Mouse (Mus musculus): ENCODE measurements around the gene Dync2h1.
"Not testable (repeated sequence)": the region's sequence is repeated elsewhere in the genome, so short reads cannot be mapped to it uniquely, and the experiment has no call there.

The Dync2h1 gene

GRCm38 (mm10) chr9:7184172-7184896, at the start of gene Dync2h1, which contains the start of gene Dcun1d5:
Gene Dync2h1, minus strand, starts transcription at chr9:7184446.
Gene Dcun1d5, plus strand, starts transcription at chr9:7184520.
- in situ Hi-C loops (cut with MboI; ENCODE audit: low pct_unique_long_range_greater_than_20kb in 1 of 2, low sequenced_read_pairs in 2 of 2, unreplicated experiment in 1 of 2) = no loop called here

- in situ Hi-C loops (cut with MboI; ENCODE audit: low pct_unique_long_range_greater_than_20kb in 1 of 2, low sequenced_read_pairs in 2 of 2, unreplicated experiment in 1 of 2) = loop anchor here in 1 of 2 experiments (10.0 kb wide), 1 partner anchor 373 kb away; no protein-coding TSS in a partner anchor
These were observed 37.2 kb upstream of the Dync2h1 start for GRCm38 (mm10) chr9:7221460-7221859.

GRCm38 (mm10) chr9:7221024-7221423, 36.8 kb upstream of the Dync2h1 start:
- in situ Hi-C loops (cut with MboI; ENCODE audit: low pct_unique_long_range_greater_than_20kb in 1 of 2, low sequenced_read_pairs in 2 of 2, unreplicated experiment in 1 of 2) = loop anchor here in 1 of 2 experiments (10.0 kb wide), 1 partner anchor 374 kb away; no protein-coding TSS in a partner anchor

GRCm38 (mm10) chr9:7216240-7216639, 32.0 kb upstream of the Dync2h1 start:
- in situ Hi-C loops (cut with MboI; ENCODE audit: low pct_unique_long_range_greater_than_20kb in 1 of 2, low sequenced_read_pairs in 2 of 2, unreplicated experiment in 1 of 2) = no loop called here

- in situ Hi-C loops (cut with MboI; ENCODE audit: low pct_unique_long_range_greater_than_20kb in 1 of 2, low sequenced_read_pairs in 2 of 2, unreplicated experiment in 1 of 2) = not testable (repeated sequence)
These were observed 6.4 kb upstream of the Dync2h1 start for GRCm38 (mm10) chr9:7190694-7191093.

GRCm38 (mm10) chr9:7184897-7185291, 648 bp upstream of the Dync2h1 start:
- in situ Hi-C loops (cut with MboI; ENCODE audit: low pct_unique_long_range_greater_than_20kb in 1 of 2, low sequenced_read_pairs in 2 of 2, unreplicated experiment in 1 of 2) = no loop called here

- in situ Hi-C loops (cut with MboI; ENCODE audit: low pct_unique_long_range_greater_than_20kb in 1 of 2, low sequenced_read_pairs in 2 of 2, unreplicated experiment in 1 of 2) = no loop called here
These were observed 7.3 kb downstream of the Dync2h1 start for GRCm38 (mm10) chr9:7176618-7177610.

- in situ Hi-C loops (cut with MboI; ENCODE audit: low pct_unique_long_range_greater_than_20kb in 1 of 2, low sequenced_read_pairs in 2 of 2, unreplicated experiment in 1 of 2) = no loop called here
These were observed 10.5 kb downstream of the Dync2h1 start for GRCm38 (mm10) chr9:7173756-7174155.

GRCm38 (mm10) chr9:7167339-7167998, 16.8 kb downstream of the Dync2h1 start:
- in situ Hi-C loops (cut with MboI; ENCODE audit: low pct_unique_long_range_greater_than_20kb in 1 of 2, low sequenced_read_pairs in 2 of 2, unreplicated experiment in 1 of 2) = no loop called here

GRCm38 (mm10) chr9:7160688-7161087, 23.6 kb downstream of the Dync2h1 start:
- in situ Hi-C loops (cut with MboI; ENCODE audit: low pct_unique_long_range_greater_than_20kb in 1 of 2, low sequenced_read_pairs in 2 of 2, unreplicated experiment in 1 of 2) = no loop called here

GRCm38 (mm10) chr9:7159718-7160117, 24.5 kb downstream of the Dync2h1 start:
- in situ Hi-C loops (cut with MboI; ENCODE audit: low pct_unique_long_range_greater_than_20kb in 1 of 2, low sequenced_read_pairs in 2 of 2, unreplicated experiment in 1 of 2) = no loop called here

GRCm38 (mm10) chr9:7158605-7159004, 25.6 kb downstream of the Dync2h1 start:
- in situ Hi-C loops (cut with MboI; ENCODE audit: low pct_unique_long_range_greater_than_20kb in 1 of 2, low sequenced_read_pairs in 2 of 2, unreplicated experiment in 1 of 2) = no loop called here

GRCm38 (mm10) chr9:7154391-7154790, 29.9 kb downstream of the Dync2h1 start:
- in situ Hi-C loops (cut with MboI; ENCODE audit: low pct_unique_long_range_greater_than_20kb in 1 of 2, low sequenced_read_pairs in 2 of 2, unreplicated experiment in 1 of 2) = no loop called here

GRCm38 (mm10) chr9:7122863-7123262, 61.4 kb downstream of the Dync2h1 start:
- in situ Hi-C loops (cut with MboI; ENCODE audit: low pct_unique_long_range_greater_than_20kb in 1 of 2, low sequenced_read_pairs in 2 of 2, unreplicated experiment in 1 of 2) = no loop called here

- in situ Hi-C loops (cut with MboI; ENCODE audit: low pct_unique_long_range_greater_than_20kb in 1 of 2, low sequenced_read_pairs in 2 of 2, unreplicated experiment in 1 of 2) = no loop called here
These were observed 74.1 kb downstream of the Dync2h1 start for GRCm38 (mm10) chr9:7110166-7110565.

- in situ Hi-C loops (cut with MboI; ENCODE audit: low pct_unique_long_range_greater_than_20kb in 1 of 2, low sequenced_read_pairs in 2 of 2, unreplicated experiment in 1 of 2) = no loop called here
These were observed 82.9 kb downstream of the Dync2h1 start for GRCm38 (mm10) chr9:7101361-7101760.

- in situ Hi-C loops (cut with MboI; ENCODE audit: low pct_unique_long_range_greater_than_20kb in 1 of 2, low sequenced_read_pairs in 2 of 2, unreplicated experiment in 1 of 2) = no loop called here
These were observed 109.6 kb downstream of the Dync2h1 start for GRCm38 (mm10) chr9:7074625-7075024.

- in situ Hi-C loops (cut with MboI; ENCODE audit: low pct_unique_long_range_greater_than_20kb in 1 of 2, low sequenced_read_pairs in 2 of 2, unreplicated experiment in 1 of 2) = no loop called here
These were observed 113.4 kb downstream of the Dync2h1 start for GRCm38 (mm10) chr9:7070846-7071245.

GRCm38 (mm10) chr9:7050588-7050987, 133.7 kb downstream of the Dync2h1 start:
- in situ Hi-C loops (cut with MboI; ENCODE audit: low pct_unique_long_range_greater_than_20kb in 1 of 2, low sequenced_read_pairs in 2 of 2, unreplicated experiment in 1 of 2) = no loop called here

Measured in mouse embryonic stem cell (cell line).